Mouse (Mus musculus): ENCODE data around the gene Cltc. TPM values are rescaled to one million over a fixed set of nuclear protein-coding genes. Genes with fewer than 3 reads are reported as not detected.
"Not testable (repeated sequence)": the region's sequence is repeated elsewhere in the genome, so short reads cannot be mapped to it uniquely, and the experiment has no call there.

Cltc gene
- 127 and 135 TPM in 2 replicates for polyA plus RNA-seq (2016; fragmentation: Nextera tagmentation; extraction: Ambion mirVana)

DNA sequence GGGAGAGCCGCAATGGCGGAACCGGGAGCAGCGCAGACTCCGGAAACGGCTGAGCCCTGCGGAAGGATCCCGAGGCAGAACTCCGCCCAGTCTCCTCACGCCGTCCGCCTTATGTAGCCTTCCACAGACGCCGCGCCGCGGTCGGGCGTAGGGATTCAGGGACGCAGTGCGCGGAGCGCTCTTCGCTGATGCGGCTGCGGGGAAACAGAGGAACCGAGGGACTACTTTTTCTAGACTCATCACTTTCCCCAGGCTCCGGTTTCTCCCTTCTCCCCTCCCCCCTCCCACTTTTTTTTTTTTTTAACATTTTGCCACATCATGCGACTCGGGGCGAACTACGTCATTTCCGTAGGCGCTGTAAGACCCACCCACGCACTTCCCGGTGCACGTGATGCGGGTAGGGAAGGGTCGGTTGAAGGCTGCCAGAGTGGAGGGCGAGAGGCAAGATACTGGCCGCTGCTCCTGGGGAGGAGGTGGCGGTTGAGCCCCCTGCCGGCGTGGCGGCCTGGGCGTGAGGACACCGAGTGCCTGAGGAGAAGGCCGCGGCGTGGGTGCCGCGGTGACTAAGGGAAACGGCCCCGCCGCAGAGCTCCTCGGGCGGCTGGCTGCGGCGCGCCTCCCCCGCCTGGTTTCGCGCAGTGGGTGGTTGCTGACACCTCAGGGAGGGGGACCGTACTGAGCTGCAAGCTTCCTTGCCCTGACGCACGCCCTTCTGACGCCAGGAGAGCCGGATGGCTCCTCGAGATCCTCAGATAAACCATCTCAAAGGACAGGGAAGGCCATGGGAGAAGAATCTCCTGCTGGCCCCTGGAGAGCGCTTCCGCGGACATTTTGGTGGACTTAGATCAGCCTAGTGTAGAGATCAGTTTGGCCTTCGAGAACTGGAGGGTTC lies at the start of gene Cltc:
Cltc (minus strand) TSS at position 86 of the 892 bp plus-strand sequence.
- H3K27ac ChIP-seq = peak within 1 kb of the TSS; percentile 97
- peaks cover 21% of the 10 kb centered on the region for H3K4me1 ChIP-seq
- WGBS = under 1% methylated on average over 73 of the region's 73 CpGs
- H3K4me2 ChIP-seq (replicated peaks) = peak within 1 kb of the TSS; percentile 85
- no peaks in the 10 kb centered on the region for H3K36me3 ChIP-seq
- peak within 1 kb of the TSS; percentile 96 for H3K9ac ChIP-seq
- ATAC-seq (ENCODE audit: insufficient number of reproducible peaks, insufficient read depth, low FRiP score, low TSS enrichment) = peak; percentile 94
- H3K4me3 ChIP-seq = peak within 1 kb of the TSS; percentile 98
- no peaks in the 10 kb centered on the region for H3K27me3 ChIP-seq
- H3K9me3 ChIP-seq = no peaks in the 10 kb centered on the region

DNA sequence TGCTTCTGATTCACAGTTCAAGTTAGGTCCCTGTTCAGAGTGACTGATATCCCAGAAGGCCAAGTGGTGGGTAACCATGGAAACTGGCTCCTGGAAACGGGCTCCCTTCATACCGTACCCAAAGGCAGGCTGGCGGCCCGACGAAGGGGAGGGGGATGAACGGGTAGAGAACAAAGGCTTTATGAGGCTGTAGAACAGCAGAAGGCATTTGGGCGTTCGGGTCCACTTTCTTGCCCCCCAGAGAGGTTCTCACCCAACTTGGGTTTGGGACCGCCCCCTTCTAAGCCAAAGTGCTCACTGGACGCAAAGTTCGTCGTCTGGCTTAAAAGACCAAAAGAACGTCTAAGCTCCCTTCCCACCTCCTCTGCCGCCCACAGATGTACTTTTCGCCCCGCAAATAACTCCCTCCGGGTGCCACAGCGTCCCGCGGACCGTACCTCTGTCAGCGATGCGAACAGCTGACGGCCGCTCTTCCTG lies 49.7 kb upstream of the Cltc start:
- peak overlapping the region; percentile 69 for H3K4me2 ChIP-seq (replicated peaks)
- peak overlapping the region; percentile 90 for H3K4me3 ChIP-seq
- WGBS = 0% methylated on average over 25 of the region's 25 CpGs
- H3K27me3 ChIP-seq = no peaks in the 10 kb centered on the region
- peak; percentile 56; the same call in 1 of the 2 replicates for ATAC-seq (ENCODE audit: insufficient number of reproducible peaks, insufficient read depth, low FRiP score, low TSS enrichment)
- H3K27ac ChIP-seq = peak overlapping the region; percentile 80
- peaks cover 9% of the 10 kb centered on the region; the same call in 1 of the 2 replicates for H3K36me3 ChIP-seq
- H3K4me1 ChIP-seq = peaks cover 5% of the 10 kb centered on the region; the same call in 1 of the 2 replicates
- peak overlapping the region; percentile 83 for H3K9ac ChIP-seq
- no peaks in the 10 kb centered on the region for H3K9me3 ChIP-seq

DNA sequence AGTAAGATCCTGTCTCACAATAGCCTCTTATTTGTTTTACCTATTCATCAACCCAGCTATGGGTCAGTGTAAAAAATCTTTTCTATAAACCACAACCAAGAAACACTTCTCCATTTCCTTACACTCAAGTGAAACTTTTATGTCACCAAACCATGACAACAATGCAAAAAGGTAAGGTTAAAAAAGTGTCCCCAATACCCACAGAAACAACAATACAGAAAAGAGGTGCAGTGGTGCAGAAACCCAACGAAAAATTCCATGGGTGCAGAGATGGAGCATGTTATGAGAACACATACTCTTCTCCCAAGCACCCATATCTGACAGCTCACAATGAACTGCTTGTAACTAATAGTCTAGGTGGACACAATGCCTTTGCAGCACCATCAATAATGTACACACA lies 36.8 kb upstream of the Cltc start:
- Histone ChIP-seq H3K27ac (no peak overlapping the region), H3K9me3 (no peaks in the 10 kb centered on the region), H3K9ac (no peak overlapping the region), H3K36me3 (peaks cover 54% of the 10 kb centered on the region), H3K4me3 (no peak overlapping the region), H3K4me1 (no peaks in the 10 kb centered on the region), H3K27me3 (no peaks in the 10 kb centered on the region), H3K4me2 (replicated peaks) (no peak overlapping the region)
- ATAC-seq (ENCODE audit: insufficient number of reproducible peaks, insufficient read depth, low FRiP score, low TSS enrichment) = no peak
- 81% methylated on average over 1 of the region's 1 CpGs for WGBS

DNA sequence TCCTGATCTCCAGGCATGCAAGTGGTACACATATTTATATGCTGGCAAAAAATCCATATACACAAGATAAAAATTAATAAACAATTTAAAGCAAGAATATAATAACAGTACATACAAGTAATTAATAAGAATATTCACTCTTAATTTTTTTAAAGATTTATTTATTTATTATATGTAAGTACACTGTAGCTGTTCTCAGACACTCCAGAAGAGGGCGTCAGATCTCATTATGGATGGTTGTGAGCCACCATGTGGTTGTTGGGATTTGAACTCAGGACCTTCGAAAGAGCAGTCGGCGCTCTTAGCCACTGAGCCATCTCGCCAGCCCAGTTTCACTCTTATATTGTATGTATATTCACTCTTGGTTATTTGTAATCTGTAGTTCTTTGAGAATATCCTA lies 30.1 kb upstream of the Cltc start:
- not testable (repeated sequence) for H3K27me3 ChIP-seq; H3K4me1 ChIP-seq; H3K4me2 ChIP-seq (replicated peaks); H3K9ac ChIP-seq; H3K27ac ChIP-seq; H3K9me3 ChIP-seq; ATAC-seq (ENCODE audit: insufficient number of reproducible peaks, insufficient read depth, low FRiP score, low TSS enrichment); H3K4me3 ChIP-seq
- WGBS = 94% methylated on average over 5 of the region's 5 CpGs
- peaks cover 52% of the 10 kb centered on the region for H3K36me3 ChIP-seq

DNA sequence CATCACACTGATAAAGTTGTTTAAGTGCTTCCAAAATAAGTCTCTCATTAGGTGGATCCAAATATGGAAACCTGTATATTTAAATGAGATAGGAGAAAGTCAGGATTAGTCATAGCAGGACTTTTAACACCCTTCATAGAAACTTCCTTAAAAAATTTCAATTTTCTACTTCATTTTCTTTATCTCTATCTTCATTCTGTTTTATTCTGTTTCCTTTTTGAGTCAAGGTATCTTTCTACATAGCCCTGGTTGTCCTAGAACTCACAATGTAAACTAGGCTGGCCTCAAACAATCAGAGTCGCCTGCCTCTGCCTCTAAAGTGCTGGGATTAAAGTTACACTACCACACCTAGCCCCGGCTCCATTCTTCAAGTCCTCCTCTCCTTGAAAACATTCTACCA lies 28.4 kb upstream of the Cltc start:
- ATAC-seq (ENCODE audit: insufficient number of reproducible peaks, insufficient read depth, low FRiP score, low TSS enrichment) = no peak
- 89% methylated on average over 2 of the region's 2 CpGs for WGBS
- Histone ChIP-seq H3K9me3 (no peaks in the 10 kb centered on the region), H3K4me2 (replicated peaks) (no peak overlapping the region), H3K9ac (no peak overlapping the region), H3K27me3 (no peaks in the 10 kb centered on the region), H3K4me3 (no peak overlapping the region), H3K4me1 (no peaks in the 10 kb centered on the region), H3K27ac (no peak overlapping the region), H3K36me3 (peaks cover 48% of the 10 kb centered on the region)

DNA sequence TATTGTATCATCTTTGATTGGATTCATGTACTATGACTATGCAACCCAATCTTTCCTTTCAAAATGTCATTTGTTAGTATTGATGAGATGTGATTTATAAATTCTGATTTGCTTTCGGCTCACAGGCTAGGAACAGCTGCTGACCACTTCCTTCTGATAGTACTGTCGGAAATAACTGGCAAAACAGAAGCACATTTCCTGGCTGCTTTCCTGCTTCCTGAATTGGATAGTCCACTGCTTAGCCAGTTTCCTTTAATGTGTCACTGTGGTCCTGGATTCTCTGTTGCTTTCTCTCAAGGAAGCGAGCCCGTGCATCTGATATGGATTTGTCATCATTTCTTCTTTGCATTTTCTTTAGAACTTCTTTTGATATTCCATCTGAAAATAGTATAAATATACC lies 12.5 kb upstream of the Cltc start:
- no peak for ATAC-seq (ENCODE audit: insufficient number of reproducible peaks, insufficient read depth, low FRiP score, low TSS enrichment)
- no peaks in the 10 kb centered on the region for H3K9me3 ChIP-seq
- H3K27me3 ChIP-seq = no peaks in the 10 kb centered on the region
- no peak overlapping the region for H3K9ac ChIP-seq
- H3K4me2 ChIP-seq (replicated peaks) = no peak overlapping the region
- WGBS = 86% methylated on average over 4 of the region's 4 CpGs
- no peak overlapping the region for H3K4me3 ChIP-seq
- peaks cover 29% of the 10 kb centered on the region for H3K36me3 ChIP-seq
- no peak overlapping the region for H3K27ac ChIP-seq
- H3K4me1 ChIP-seq = no peaks in the 10 kb centered on the region

DNA sequence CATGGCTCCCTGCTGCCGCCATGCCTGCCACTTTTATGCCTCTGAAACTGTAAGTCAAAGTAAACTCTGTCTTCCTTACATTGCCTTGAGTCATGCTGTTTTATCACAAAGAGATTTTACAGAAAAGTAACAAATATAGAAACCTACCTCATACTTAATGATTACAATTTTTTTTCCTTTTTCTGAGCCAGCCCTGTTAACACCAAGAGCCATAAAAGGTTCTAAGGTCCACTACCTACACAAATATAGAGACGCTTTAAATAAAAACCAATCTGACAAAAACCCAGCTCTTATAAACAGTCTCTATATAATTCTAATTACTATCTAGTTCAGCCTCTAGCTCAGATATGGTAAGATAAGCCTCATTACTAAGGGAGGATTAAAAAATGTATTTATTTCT lies 7.1 kb upstream of the Cltc start:
- no peak for ATAC-seq (ENCODE audit: insufficient number of reproducible peaks, insufficient read depth, low FRiP score, low TSS enrichment)
- Histone ChIP-seq H3K4me2 (replicated peaks) (no peak overlapping the region), H3K36me3 (peaks cover 4% of the 10 kb centered on the region; the same call in 1 of the 2 replicates), H3K4me1 (no peaks in the 10 kb centered on the region), H3K4me3 (no peak overlapping the region), H3K27ac (no peak overlapping the region), H3K27me3 (no peaks in the 10 kb centered on the region), H3K9ac (no peak overlapping the region), H3K9me3 (no peaks in the 10 kb centered on the region)
- WGBS = 93% methylated on average over 2 of the region's 2 CpGs

DNA sequence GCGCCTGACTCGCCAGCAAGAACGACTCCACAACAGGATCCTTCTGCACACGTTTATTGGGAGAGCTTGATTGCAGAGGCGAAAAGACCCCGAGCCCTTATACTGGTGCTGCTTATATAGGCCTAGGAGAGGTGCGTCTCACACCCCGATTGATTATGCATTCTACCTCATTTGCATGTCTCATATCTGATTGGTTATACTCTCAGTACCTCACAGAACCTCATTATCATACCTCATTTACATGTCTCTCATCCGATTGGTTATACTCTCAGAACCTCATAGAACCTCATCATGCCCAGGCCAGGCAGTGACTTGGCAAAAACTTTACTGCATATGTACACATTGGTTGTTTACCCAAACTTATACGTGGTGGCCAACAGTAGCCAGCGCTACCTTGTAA lies 5.8 kb upstream of the Cltc start:
- not testable (repeated sequence) for H3K27ac ChIP-seq; H3K36me3 ChIP-seq; H3K9me3 ChIP-seq; H3K4me3 ChIP-seq; H3K4me2 ChIP-seq (replicated peaks); ATAC-seq (ENCODE audit: insufficient number of reproducible peaks, insufficient read depth, low FRiP score, low TSS enrichment); H3K9ac ChIP-seq; H3K4me1 ChIP-seq; H3K27me3 ChIP-seq
- WGBS = 93% methylated on average over 11 of the region's 11 CpGs

DNA sequence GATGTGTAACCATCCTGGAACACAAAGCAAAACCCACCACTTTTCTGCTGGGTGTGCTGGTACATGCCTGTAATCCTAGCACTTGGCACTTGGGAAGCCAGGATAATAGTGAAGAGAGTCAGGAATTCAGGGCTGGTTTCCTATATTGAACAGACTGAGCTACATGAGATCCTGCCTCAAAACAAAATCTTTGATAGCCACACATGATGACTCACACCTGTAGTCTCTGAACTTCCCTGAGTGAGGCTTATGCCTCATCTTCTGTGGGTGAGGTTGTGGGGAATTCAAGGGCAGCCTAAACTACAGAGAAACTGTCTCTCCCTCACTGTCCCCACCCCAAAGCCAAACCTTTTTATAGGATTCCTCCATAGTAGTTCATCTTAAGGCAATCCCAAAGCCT lies 3.0 kb upstream of the Cltc start:
- no peak for ATAC-seq (ENCODE audit: insufficient number of reproducible peaks, insufficient read depth, low FRiP score, low TSS enrichment)
- H3K4me3 ChIP-seq = no peak overlapping the region
- no peaks in the 10 kb centered on the region for H3K36me3 ChIP-seq
- H3K4me1 ChIP-seq = peaks cover 15% of the 10 kb centered on the region
- H3K27me3 ChIP-seq = no peaks in the 10 kb centered on the region
- H3K4me2 ChIP-seq (replicated peaks) = no peak overlapping the region
- H3K9ac ChIP-seq = no peak overlapping the region
- H3K9me3 ChIP-seq = no peaks in the 10 kb centered on the region
- no peak overlapping the region for H3K27ac ChIP-seq

DNA sequence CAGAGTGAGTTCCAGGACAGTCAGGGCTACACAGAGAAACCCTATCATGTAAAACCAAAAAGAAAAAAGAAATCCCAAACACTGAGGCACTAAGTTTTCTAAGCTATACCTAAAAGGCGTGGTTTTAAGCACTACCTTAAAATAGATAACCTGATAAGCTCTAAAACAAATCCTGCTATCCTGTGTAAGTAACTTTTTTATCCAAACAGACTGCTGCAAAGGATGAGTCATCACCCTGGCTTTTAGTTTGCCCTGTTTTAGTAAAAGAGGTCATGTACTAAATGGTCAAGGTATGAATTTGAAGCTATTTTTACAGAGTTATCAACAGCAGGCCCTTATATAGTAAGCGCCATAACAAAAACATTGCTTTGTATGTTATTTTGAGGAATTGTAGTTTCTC lies 2.5 kb upstream of the Cltc start:
- ATAC-seq (ENCODE audit: insufficient number of reproducible peaks, insufficient read depth, low FRiP score, low TSS enrichment) = no peak
- Histone ChIP-seq H3K27me3 (no peaks in the 10 kb centered on the region), H3K4me1 (peaks cover 16% of the 10 kb centered on the region), H3K9me3 (no peaks in the 10 kb centered on the region), H3K36me3 (no peaks in the 10 kb centered on the region), H3K27ac (no peak overlapping the region), H3K4me2 (replicated peaks) (no peak overlapping the region), H3K4me3 (no peak overlapping the region), H3K9ac (no peak overlapping the region)
- WGBS = 89% methylated on average over 2 of the region's 2 CpGs

DNA sequence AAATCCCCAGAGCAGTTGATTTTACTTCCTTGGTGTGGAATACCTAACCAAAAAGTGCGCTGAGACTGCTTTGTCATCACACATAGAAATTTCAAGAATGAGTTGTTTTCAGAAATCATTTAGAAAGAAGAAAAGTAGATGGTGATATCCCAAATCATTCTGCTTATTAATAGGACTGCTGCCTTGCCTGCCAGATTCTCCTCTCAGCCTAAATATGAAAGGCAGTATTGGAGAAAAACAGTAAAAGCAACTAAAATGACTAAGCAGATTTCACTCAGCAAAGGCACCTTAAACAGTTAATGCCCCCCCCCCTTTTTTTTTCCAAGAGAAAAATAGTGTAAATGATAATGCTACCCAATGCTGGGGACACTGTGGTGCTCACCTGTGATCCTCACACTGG lies 1.9 kb upstream of the Cltc start:
- no peaks in the 10 kb centered on the region for H3K27me3 ChIP-seq
- H3K27ac ChIP-seq = no peak overlapping the region
- H3K4me1 ChIP-seq = peaks cover 17% of the 10 kb centered on the region
- WGBS = 89% methylated on average over 1 of the region's 1 CpGs
- no peaks in the 10 kb centered on the region for H3K9me3 ChIP-seq
- H3K36me3 ChIP-seq = no peaks in the 10 kb centered on the region
- no peak overlapping the region for H3K4me2 ChIP-seq (replicated peaks)
- ATAC-seq (ENCODE audit: insufficient number of reproducible peaks, insufficient read depth, low FRiP score, low TSS enrichment) = no peak
- no peak overlapping the region for H3K4me3 ChIP-seq
- no peak overlapping the region for H3K9ac ChIP-seq

DNA sequence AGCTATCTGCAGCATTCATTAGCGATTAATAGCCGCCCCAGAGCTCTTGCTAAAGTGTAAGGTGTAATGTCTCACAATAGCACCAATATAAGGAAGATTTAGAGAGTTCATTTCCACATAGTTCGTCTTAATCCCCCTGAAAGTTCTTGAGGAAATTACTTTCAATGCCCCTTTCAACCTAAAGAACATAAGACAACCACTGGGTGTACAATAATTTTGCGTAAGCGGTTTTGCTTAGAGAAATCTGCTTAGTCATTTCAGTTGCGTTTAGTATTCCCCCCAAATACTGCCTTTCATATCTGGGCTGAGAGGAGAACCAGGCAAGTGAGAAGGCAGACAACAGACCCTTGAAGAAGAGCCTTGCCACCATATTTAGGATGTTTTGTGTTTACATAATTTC lies 1.2 kb upstream of the Cltc start:
- peaks cover 21% of the 10 kb centered on the region for H3K4me1 ChIP-seq
- peak overlapping the region; percentile 96 for H3K9ac ChIP-seq
- no peaks in the 10 kb centered on the region for H3K9me3 ChIP-seq
- ATAC-seq (ENCODE audit: insufficient number of reproducible peaks, insufficient read depth, low FRiP score, low TSS enrichment) = no peak
- H3K4me3 ChIP-seq = peak overlapping the region; percentile 98
- no peaks in the 10 kb centered on the region for H3K36me3 ChIP-seq
- peak overlapping the region; percentile 97 for H3K27ac ChIP-seq
- WGBS = 41% methylated on average over 6 of the region's 6 CpGs
- H3K4me2 ChIP-seq (replicated peaks) = peak overlapping the region; percentile 70
- no peaks in the 10 kb centered on the region for H3K27me3 ChIP-seq

Measured in embryonic facial prominence, embryonic 12.5 days (tissue).